ENCODE assay signal across 18 mouse cellular contexts in genomic region chr11:75595404-75595803, GRCm38 (mm10). TPM values are rescaled to one million over a fixed set of nuclear protein-coding genes. Genes with fewer than 3 reads are reported as not detected.
DNase-seq lines count a peak whose midpoint lies in the region; ATAC-seq and TF ChIP-seq lines count a peak whose summit lies in the region.
"Had no signal": no experiment of that assay in that cellular context is flagged by ENCODE, and none has a peak within 500 bp of the region (broad histone marks: within the 10 kb centered on the region; RNA-seq: fewer than 3 reads in every experiment).

No protein-coding gene starts in this region.

- DNase-seq in heart, postnatal 14 days: no peak
- DNase-seq in kidney, postnatal 10 days: peak; percentile 12
- DNase-seq in kidney, postnatal 4 days: no peak
- DNase-seq in testis, postnatal 14 days (ENCODE audit: low spot score): no peak
- DNase-seq in cerebellum, adult 9-10 months: no peak
- DNase-seq: heart, adult 18-20 months; liver, embryonic 13.5 days; spleen, adult 18-20 months had no signal

- peaks cover 32% of the 10 kb centered on the region for H3K36me3 ChIP-seq in heart, embryonic 15.5 days
- peaks cover 1% of the 10 kb centered on the region for H3K36me3 ChIP-seq in testis, adult 2 months (ENCODE audit: control insufficient read depth, insufficient read depth, low read length)
- H3K36me3 ChIP-seq in forebrain, embryonic 15.5 days: peaks cover 47% of the 10 kb centered on the region

- no peak for ATAC-seq in heart, embryonic 15.5 days (replicated peaks; ENCODE audit: insufficient number of reproducible peaks, insufficient read depth, low FRiP score, low read depth)
- ATAC-seq in forebrain, embryonic 15.5 days (replicated peaks): no peak
- ATAC-seq: inflammation-experienced regulatory T-cells, adult 6 months; midbrain, embryonic 15.5 days had no signal

- no peak for TF ChIP-seq POLR2A in testis, adult 2 months (IDR thresholded peaks at IDR 0.05; ENCODE audit: control insufficient read depth, low read depth, low read length)

- no peak for TF ChIP-seq CTCF in testis, adult 2 months (IDR thresholded peaks at IDR 0.05; ENCODE audit: control insufficient read depth, insufficient read depth, insufficient replicate concordance, low read depth, low read length)

- peaks cover 27% of the 10 kb centered on the region for H3K4me1 ChIP-seq in heart, embryonic 15.5 days (replicated peaks)
- no peaks in the 10 kb centered on the region; the same call in 1 of the 2 replicates for H3K4me1 ChIP-seq in testis, adult 2 months (ENCODE audit: control insufficient read depth, insufficient read depth, low read length)
- peaks cover 1% of the 10 kb centered on the region; the same call in 1 of the 2 replicates for H3K4me1 ChIP-seq in forebrain, embryonic 15.5 days
- H3K4me1 ChIP-seq: midbrain, embryonic 15.5 days had no signal

- H3K9ac ChIP-seq in heart, embryonic 15.5 days: no peak overlapping the region
- H3K9ac ChIP-seq in forebrain, embryonic 15.5 days (replicated peaks): no peak overlapping the region
- H3K9ac ChIP-seq: hindbrain, embryonic 13.5 days; liver, embryonic 13.5 days; lung, embryonic 15.5 days; midbrain, embryonic 15.5 days; neural tube, embryonic 15.5 days had no signal

- H3K9me3 ChIP-seq in heart, embryonic 15.5 days (replicated peaks): no peaks in the 10 kb centered on the region
- no peaks in the 10 kb centered on the region for H3K9me3 ChIP-seq in forebrain, embryonic 15.5 days
- H3K9me3 ChIP-seq: forebrain, embryonic 10.5 days; hindbrain, embryonic 13.5 days; liver, embryonic 13.5 days; lung, embryonic 15.5 days; midbrain, embryonic 15.5 days; neural tube, embryonic 15.5 days had no signal

- no peaks in the 10 kb centered on the region for H3K27me3 ChIP-seq in heart, embryonic 15.5 days
- H3K27me3 ChIP-seq in testis, adult 2 months (ENCODE audit: control insufficient read depth, insufficient read depth, low read length): no peaks in the 10 kb centered on the region
- H3K27me3 ChIP-seq in forebrain, embryonic 15.5 days: no peaks in the 10 kb centered on the region
- H3K27me3 ChIP-seq: CH12.LX; hindbrain, embryonic 13.5 days; liver, embryonic 13.5 days; lung, embryonic 15.5 days; midbrain, embryonic 15.5 days; neural tube, embryonic 15.5 days had no signal

- H3K4me3 ChIP-seq in heart, embryonic 15.5 days: no peak overlapping the region
- peak overlapping the region; percentile 84 for H3K4me3 ChIP-seq in testis, adult 2 months (ENCODE audit: control insufficient read depth, low read depth, low read length)
- no peak overlapping the region for H3K4me3 ChIP-seq in forebrain, embryonic 15.5 days
- H3K4me3 ChIP-seq: forebrain, embryonic 10.5 days; hindbrain, embryonic 13.5 days; liver, embryonic 13.5 days; lung, embryonic 15.5 days; midbrain, embryonic 15.5 days; neural tube, embryonic 15.5 days had no signal

- no peak overlapping the region for H3K4me2 ChIP-seq in heart, embryonic 15.5 days
- H3K4me2 ChIP-seq in forebrain, embryonic 15.5 days (replicated peaks): no peak overlapping the region
- H3K4me2 ChIP-seq: hindbrain, embryonic 13.5 days; liver, embryonic 13.5 days; lung, embryonic 15.5 days; midbrain, embryonic 15.5 days; neural tube, embryonic 15.5 days had no signal

- H3K27ac ChIP-seq in heart, embryonic 15.5 days: peak overlapping the region; percentile 38; the same call in 1 of the 2 replicates
- no peak overlapping the region for H3K27ac ChIP-seq in testis, adult 2 months (ENCODE audit: control insufficient read depth, insufficient read depth, low read depth, low read length)
- H3K27ac ChIP-seq in forebrain, embryonic 15.5 days (replicated peaks): no peak overlapping the region
- H3K27ac ChIP-seq: forebrain, embryonic 10.5 days; hindbrain, embryonic 13.5 days; liver, embryonic 13.5 days; lung, embryonic 15.5 days; midbrain, embryonic 15.5 days; neural tube, embryonic 15.5 days had no signal

- WGBS in heart, embryonic 15.5 days: 55% methylated on average over 2 of the region's 2 CpGs
- WGBS in forebrain, embryonic 15.5 days: 62% methylated on average over 2 of the region's 2 CpGs

- intact Hi-C loops in heart, postnatal 14 days (cut with DNase I): no loop called here

RNA-seq across cellular contexts. Expression of gene Pitpna, which starts 7.5 kb away (rescaled TPM):
- 63.4 and 75.2 TPM in 2 replicates for polyA plus RNA-seq in heart, embryonic 15.5 days (2015; fragmentation: Nextera tagmentation; extraction: Ambion mirVana)
- total RNA-seq in heart, postnatal 14 days (2021): 100 to 1,000 TPM; 124 to 130 TPM
- 39.4 and 41.3 TPM in 2 replicates for polyA plus RNA-seq in testis, adult 2 months (2012; rRNA removed)
- 92.4 and 97.7 TPM in 2 replicates for polyA plus RNA-seq in forebrain, embryonic 15.5 days (2015; fragmentation: Nextera tagmentation; extraction: Ambion mirVana)

RNA-seq across cellular contexts. Expression of gene Inpp5k, which starts 35.4 kb away (rescaled TPM):
- 19.6 and 28.8 TPM in 2 replicates for polyA plus RNA-seq in heart, embryonic 15.5 days (2015; fragmentation: Nextera tagmentation; extraction: Ambion mirVana)
- 10 to 100 TPM; 32.7 to 32.8 TPM for total RNA-seq in heart, postnatal 14 days (2021)
- 121 and 128 TPM in 2 replicates for polyA plus RNA-seq in testis, adult 2 months (2012; rRNA removed)
- polyA plus RNA-seq in forebrain, embryonic 15.5 days (2015; fragmentation: Nextera tagmentation; extraction: Ambion mirVana): 47.2 and 47.4 TPM in 2 replicates

RNA-seq across cellular contexts. Expression of gene Myo1c, which starts 54.9 kb away (rescaled TPM):
- 62.1 and 79.0 TPM in 2 replicates for polyA plus RNA-seq in heart, embryonic 15.5 days (2015; fragmentation: Nextera tagmentation; extraction: Ambion mirVana)
- total RNA-seq in heart, postnatal 14 days (2021): 100 to 1,000 TPM; 136 to 143 TPM
- polyA plus RNA-seq in testis, adult 2 months (2012; rRNA removed): 41.3 and 48.7 TPM in 2 replicates
- 9.2 and 11.1 TPM in 2 replicates for polyA plus RNA-seq in forebrain, embryonic 15.5 days (2015; fragmentation: Nextera tagmentation; extraction: Ambion mirVana)
